In genomic region chr16:20619541-20620398, GRCm38 (mm10) we compare ENCODE assay signal across 8 mouse cellular contexts. TPM values are rescaled to one million over a fixed set of nuclear protein-coding genes. Genes with fewer than 3 reads are reported as not detected.
DNase-seq lines count a peak whose midpoint lies in the region; ATAC-seq and TF ChIP-seq lines count a peak whose summit lies in the region.

No protein-coding gene starts in this region.

- peak overlapping the region; percentile 72 for H3K4me3 ChIP-seq in embryonic facial prominence, embryonic 11.5 days (ENCODE audit: low read depth, low read length)
- peak overlapping the region; percentile 74 for H3K4me3 ChIP-seq in hindbrain, embryonic 11.5 days (ENCODE audit: low read depth, low read length)
- peak overlapping the region; percentile 11; the same call in 1 of the 2 replicates for H3K4me3 ChIP-seq in liver, adult 2 months (ENCODE audit: insufficient read depth, low read depth, low read length)
- peak overlapping the region; percentile 78 for H3K4me3 ChIP-seq in neural tube, embryonic 12.5 days

- no peaks in the 10 kb centered on the region for H3K4me1 ChIP-seq in embryonic facial prominence, embryonic 11.5 days (ENCODE audit: control insufficient read depth, insufficient read depth, low read length)
- peaks cover 9% of the 10 kb centered on the region; the same call in 1 of the 2 replicates for H3K4me1 ChIP-seq in hindbrain, embryonic 11.5 days (replicated peaks; ENCODE audit: control insufficient read depth, insufficient read depth, low read length)
- H3K4me1 ChIP-seq in liver, adult 2 months (ENCODE audit: control insufficient read depth, insufficient read depth, low read length): peaks cover 8% of the 10 kb centered on the region
- peaks cover 31% of the 10 kb centered on the region for H3K4me1 ChIP-seq in neural tube, embryonic 12.5 days

- no peaks in the 10 kb centered on the region for H3K79me2 ChIP-seq in liver, adult 2 months (ENCODE audit: control insufficient read depth, insufficient read depth, low read length)

- 2% methylated on average over 82 of the region's 83 CpGs for WGBS in embryonic facial prominence, embryonic 11.5 days
- WGBS in hindbrain, embryonic 11.5 days: 2% methylated on average over 70 of the region's 83 CpGs
- WGBS in liver, adult 2 months: 4% methylated on average over 74 of the region's 83 CpGs
- WGBS in neural tube, embryonic 12.5 days: 2% methylated on average over 78 of the region's 83 CpGs

- no peak overlapping the region for H3K27ac ChIP-seq in embryonic facial prominence, embryonic 11.5 days (replicated peaks; ENCODE audit: low read depth, low read length)
- H3K27ac ChIP-seq in hindbrain, embryonic 11.5 days (ENCODE audit: low read depth, low read length): peak overlapping the region; percentile 91
- H3K27ac ChIP-seq in liver, adult 2 months (replicated peaks; ENCODE audit: insufficient read depth, low read depth, low read length): no peak overlapping the region
- H3K27ac ChIP-seq in neural tube, embryonic 12.5 days: peak overlapping the region; percentile 64

- peak overlapping the region; percentile 99 for H3K4me2 ChIP-seq in embryonic facial prominence, embryonic 11.5 days (ENCODE audit: low read depth, low read length)
- H3K4me2 ChIP-seq in hindbrain, embryonic 11.5 days (replicated peaks; ENCODE audit: low read depth, low read length): peak overlapping the region; percentile 98
- H3K4me2 ChIP-seq in neural tube, embryonic 12.5 days (replicated peaks): peak overlapping the region; percentile 96

- ATAC-seq in embryonic facial prominence, embryonic 11.5 days (replicated peaks; ENCODE audit: insufficient number of reproducible peaks, low FRiP score, low TSS enrichment, low read depth): peak; percentile 31
- ATAC-seq in hindbrain, embryonic 11.5 days (ENCODE audit: low FRiP score): peak; percentile 43
- peak; percentile 13 for ATAC-seq in neural tube, embryonic 12.5 days (ENCODE audit: low FRiP score, low read depth)

- no peak for TF ChIP-seq CTCF in liver, adult 2 months (IDR thresholded peaks at IDR 0.05; ENCODE audit: low read depth, low read length)

- no peak for TF ChIP-seq POLR2A in liver, adult 2 months (IDR thresholded peaks at IDR 0.05; ENCODE audit: extremely low read depth, insufficient read depth, low read length)

- H3K36me3 ChIP-seq in embryonic facial prominence, embryonic 11.5 days (replicated peaks; ENCODE audit: control insufficient read depth, insufficient read depth, low read depth, low read length): no peaks in the 10 kb centered on the region
- H3K36me3 ChIP-seq in hindbrain, embryonic 11.5 days (ENCODE audit: control insufficient read depth, insufficient read depth, low read length): no peaks in the 10 kb centered on the region
- no peaks in the 10 kb centered on the region for H3K36me3 ChIP-seq in liver, adult 2 months (ENCODE audit: control insufficient read depth, insufficient read depth, low read length)
- H3K36me3 ChIP-seq in neural tube, embryonic 12.5 days: no peaks in the 10 kb centered on the region

- intact Hi-C loops in left cerebral cortex, postnatal 4 days (cut with DNase I): no loop called here

- peak; percentile 57 for DNase-seq in left cerebral cortex, postnatal 4 days
- DNase-seq in left cerebral cortex, adult 9 months (ENCODE audit: low spot score in 2 of 2): no peak
- DNase-seq in R1 (ENCODE audit: low read depth, low spot score): peak; percentile 53
- peak; percentile 62 for DNase-seq in embryonic facial prominence, embryonic 11.5 days (ENCODE audit: low spot score)
- peak; percentile 66 for DNase-seq in hindbrain, embryonic 11.5 days (ENCODE audit: low spot score)
- DNase-seq in liver, adult 2 months (ENCODE audit: extremely low read depth, low read depth, low spot score): no peak
- DNase-seq in spleen, adult 18-20 months: no peak

- H3K9ac ChIP-seq in embryonic facial prominence, embryonic 11.5 days (replicated peaks; ENCODE audit: low read length): peak overlapping the region; percentile 22; the same call in 1 of the 2 replicates
- H3K9ac ChIP-seq in hindbrain, embryonic 11.5 days (ENCODE audit: low read depth, low read length): peak overlapping the region; percentile 86
- no peak overlapping the region for H3K9ac ChIP-seq in liver, adult 2 months (ENCODE audit: low read depth, low read length)
- peak overlapping the region; percentile 81 for H3K9ac ChIP-seq in neural tube, embryonic 12.5 days

- peaks cover 13% of the 10 kb centered on the region for H3K27me3 ChIP-seq in embryonic facial prominence, embryonic 11.5 days (ENCODE audit: control insufficient read depth, insufficient read depth, low read length)
- H3K27me3 ChIP-seq in hindbrain, embryonic 11.5 days (ENCODE audit: control insufficient read depth, insufficient read depth, low read length): no peaks in the 10 kb centered on the region; the same call in 1 of the 2 replicates
- H3K27me3 ChIP-seq in liver, adult 2 months (ENCODE audit: control insufficient read depth, insufficient read depth, low read length): no peaks in the 10 kb centered on the region
- no peaks in the 10 kb centered on the region; the same call in 1 of the 2 replicates for H3K27me3 ChIP-seq in neural tube, embryonic 12.5 days (replicated peaks)

- no peaks in the 10 kb centered on the region for H3K9me3 ChIP-seq in embryonic facial prominence, embryonic 11.5 days (replicated peaks; ENCODE audit: control insufficient read depth, low read length)
- H3K9me3 ChIP-seq in hindbrain, embryonic 11.5 days (ENCODE audit: control insufficient read depth, low read length): no peaks in the 10 kb centered on the region
- no peaks in the 10 kb centered on the region for H3K9me3 ChIP-seq in neural tube, embryonic 12.5 days

RNA-seq across cellular contexts. Expression of gene Camk2n2, which starts 1.3 kb away (rescaled TPM):
- total RNA-seq in left cerebral cortex, postnatal 4 days (2021): 100 to 1,000 TPM; 197 to 204 TPM
- 1.8 and 2.2 TPM in 2 replicates for polyA plus RNA-seq in embryonic facial prominence, embryonic 11.5 days (2014; fragmentation: Nextera tagmentation; extraction: Ambion mirVana)
- polyA plus RNA-seq in hindbrain, embryonic 11.5 days (2014; fragmentation: Nextera tagmentation; extraction: Ambion mirVana): 6.0 and 6.2 TPM in 2 replicates
- total RNA-seq in liver, adult 2 months (2014; rRNA removed): 0.18 and 0.60 TPM in 2 replicates
- 2.3 and 5.2 TPM in 2 replicates for polyA plus RNA-seq in liver, adult 2 months (2012; rRNA removed)
- polyA plus RNA-seq in neural tube, embryonic 12.5 days (2016; fragmentation: Nextera tagmentation; extraction: Ambion mirVana): 11.9 and 12.3 TPM in 2 replicates

RNA-seq across cellular contexts. Expression of gene Alg3, which starts 8.2 kb away (rescaled TPM):
- total RNA-seq in left cerebral cortex, postnatal 4 days (2021): 10 to 100 TPM; 10.9 to 13.9 TPM
- 47.3 and 49.4 TPM in 2 replicates for polyA plus RNA-seq in embryonic facial prominence, embryonic 11.5 days (2014; fragmentation: Nextera tagmentation; extraction: Ambion mirVana)
- polyA plus RNA-seq in hindbrain, embryonic 11.5 days (2014; fragmentation: Nextera tagmentation; extraction: Ambion mirVana): 54.1 and 54.5 TPM in 2 replicates
- total RNA-seq in liver, adult 2 months (2014; rRNA removed): 6.5 and 10.1 TPM in 2 replicates
- 17.7 and 22.8 TPM in 2 replicates for polyA plus RNA-seq in liver, adult 2 months (2012; rRNA removed)
- 43.3 and 44.5 TPM in 2 replicates for polyA plus RNA-seq in neural tube, embryonic 12.5 days (2016; fragmentation: Nextera tagmentation; extraction: Ambion mirVana)

RNA-seq across cellular contexts. Expression of gene Gm49333, which starts 8.4 kb away (rescaled TPM):
- not detected for total RNA-seq in left cerebral cortex, postnatal 4 days (2021)
- polyA plus RNA-seq in embryonic facial prominence, embryonic 11.5 days (2014; fragmentation: Nextera tagmentation; extraction: Ambion mirVana): not detected in 2 replicates
- polyA plus RNA-seq in hindbrain, embryonic 11.5 days (2014; fragmentation: Nextera tagmentation; extraction: Ambion mirVana): not detected in 2 replicates
- not detected in 2 replicates for total RNA-seq in liver, adult 2 months (2014; rRNA removed)
- polyA plus RNA-seq in liver, adult 2 months (2012; rRNA removed): not detected in 2 replicates
- polyA plus RNA-seq in neural tube, embryonic 12.5 days (2016; fragmentation: Nextera tagmentation; extraction: Ambion mirVana): not detected in 2 replicates

RNA-seq across cellular contexts. Expression of gene Eef1akmt4, which starts 8.4 kb away (rescaled TPM):
- 1 to 10 TPM; 3.4 to 3.9 TPM for total RNA-seq in left cerebral cortex, postnatal 4 days (2021)
- polyA plus RNA-seq in embryonic facial prominence, embryonic 11.5 days (2014; fragmentation: Nextera tagmentation; extraction: Ambion mirVana): 32.5 and 35.8 TPM in 2 replicates
- polyA plus RNA-seq in hindbrain, embryonic 11.5 days (2014; fragmentation: Nextera tagmentation; extraction: Ambion mirVana): 26.9 and 32.5 TPM in 2 replicates
- 13.4 and 16.6 TPM in 2 replicates for total RNA-seq in liver, adult 2 months (2014; rRNA removed)
- polyA plus RNA-seq in liver, adult 2 months (2012; rRNA removed): 18.9 and 21.7 TPM in 2 replicates
- 18.7 and 21.2 TPM in 2 replicates for polyA plus RNA-seq in neural tube, embryonic 12.5 days (2016; fragmentation: Nextera tagmentation; extraction: Ambion mirVana)

RNA-seq across cellular contexts. Expression of gene Ece2, which starts 9.9 kb away (rescaled TPM):
- total RNA-seq in left cerebral cortex, postnatal 4 days (2021): 10 to 100 TPM; 28.6 to 33.0 TPM
- 2.4 and 2.5 TPM in 2 replicates for polyA plus RNA-seq in embryonic facial prominence, embryonic 11.5 days (2014; fragmentation: Nextera tagmentation; extraction: Ambion mirVana)
- 3.1 and 3.5 TPM in 2 replicates for polyA plus RNA-seq in hindbrain, embryonic 11.5 days (2014; fragmentation: Nextera tagmentation; extraction: Ambion mirVana)
- not detected in 2 replicates for total RNA-seq in liver, adult 2 months (2014; rRNA removed)
- 0.04 TPM in 1 of 2 replicates, not detected in the other for polyA plus RNA-seq in liver, adult 2 months (2012; rRNA removed)
- polyA plus RNA-seq in neural tube, embryonic 12.5 days (2016; fragmentation: Nextera tagmentation; extraction: Ambion mirVana): 6.9 and 8.0 TPM in 2 replicates

Comparison
In these comparisons a context has a peak if more than half of its experiments do, and no peak if none do; other contexts are left out.
1. DNase-seq: peak in left cerebral cortex, postnatal 4 days (single experiment), R1 (single experiment), embryonic facial prominence, embryonic 11.5 days (single experiment) and hindbrain, embryonic 11.5 days (single experiment); none in left cerebral cortex, adult 9 months (0 of 2), liver, adult 2 months (single experiment) and spleen, adult 18-20 months (0 of 2).
2. H3K27ac ChIP-seq: peak in hindbrain, embryonic 11.5 days (single experiment) and neural tube, embryonic 12.5 days (single experiment); none in embryonic facial prominence, embryonic 11.5 days (single experiment) and liver, adult 2 months (single experiment).
3. H3K4me3 ChIP-seq: peak in every context shown above with its lines; median percentile 78 in neural tube, embryonic 12.5 days; 74 in hindbrain, embryonic 11.5 days; 72 in embryonic facial prominence, embryonic 11.5 days; 11 in liver, adult 2 months.
4. Peak in every context shown above with its lines, with median percentiles within 50 percentile points of each other: ATAC-seq and H3K4me2 ChIP-seq.